Mouse (Mus musculus) hematopoietic multipotent progenitor cell, adult 10-12 weeks (in vitro differentiated cells): ENCODE measurements around the gene Slx4. TPM values are rescaled to one million over a fixed set of nuclear protein-coding genes. Genes with fewer than 3 reads are reported as not detected.

Experiments
- polyA plus RNA-seq: library from polyadenylated mRNA; stranded (reverse); fragments of >175 nt; gene quantifications from 2 replicates; pipeline ENCODE4 v1.2.3, GENCODE M21; 2012; ENCODE audit warnings: low replicate concordance

The Slx4 gene
- polyA plus RNA-seq, result 13.6 and 28.3 TPM in 2 replicates

DNA sequence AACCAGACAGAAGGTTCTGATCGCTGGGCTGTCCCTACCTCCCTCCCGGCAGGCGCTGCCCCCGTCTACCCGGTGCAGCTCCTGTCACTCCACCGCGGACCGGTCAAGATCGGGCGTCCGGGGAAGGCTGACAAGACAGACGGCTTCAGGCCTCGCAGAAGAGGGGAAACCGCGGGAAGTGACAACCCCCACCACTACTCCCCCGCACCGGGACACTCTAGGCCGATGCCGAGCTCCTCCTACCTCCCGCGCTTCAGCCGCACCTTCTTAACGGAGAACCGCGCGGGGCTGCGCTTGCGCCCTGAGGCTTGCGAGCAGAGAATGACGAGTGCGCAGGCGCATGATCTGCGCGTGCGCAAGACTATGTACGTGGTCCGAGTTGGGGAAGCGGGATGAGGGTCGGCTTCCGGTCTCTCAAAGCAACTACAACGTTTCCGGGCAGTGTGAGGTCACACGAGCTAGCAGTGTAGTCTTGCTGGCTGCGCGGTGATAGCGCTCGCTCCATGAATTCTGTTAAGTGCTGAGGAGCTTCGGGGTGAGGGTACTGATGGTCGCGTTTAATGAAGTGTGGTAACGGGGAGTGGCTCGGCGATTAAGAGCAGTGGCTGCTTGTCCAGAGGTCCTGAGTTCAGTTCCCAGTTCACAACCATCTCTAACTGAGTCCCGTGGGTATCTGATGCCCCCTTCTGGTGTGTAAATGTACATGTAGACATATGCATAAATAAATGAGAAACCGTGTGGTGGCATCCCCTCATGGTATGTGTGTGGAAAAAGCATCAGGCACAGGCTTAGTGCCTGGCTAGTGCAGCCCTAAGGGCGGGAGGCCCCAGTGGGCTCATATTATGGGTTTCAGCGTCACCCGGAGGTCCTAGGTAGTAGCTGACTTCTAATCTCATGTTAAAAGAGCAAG lies at the start of gene Slx4:
Gene Slx4, minus strand, starts transcription at position 282 of the 910 bp plus-strand sequence.

DNA sequence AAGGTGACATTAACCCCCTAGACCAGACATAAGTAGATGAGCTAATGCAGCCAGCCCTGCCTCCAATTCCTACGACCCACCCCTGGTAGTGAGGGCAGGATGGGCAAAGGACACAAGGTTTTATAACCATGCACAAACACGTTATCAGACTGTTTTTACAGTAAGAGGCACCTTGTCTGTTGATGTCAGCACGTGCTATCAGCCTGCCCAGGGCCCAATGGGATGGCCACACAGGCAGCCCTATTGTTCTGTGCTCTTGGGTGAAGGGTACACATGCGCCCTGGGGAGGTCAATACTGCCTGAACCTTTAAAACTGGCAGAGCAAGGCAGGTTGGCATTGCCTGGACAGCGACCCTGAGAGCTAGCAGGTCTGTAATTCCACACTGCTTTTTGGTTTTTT lies 33.2 kb upstream of the Slx4 start, which contains the start of gene Dnase1:
Gene Dnase1, plus strand, starts transcription at position 136 of the 400 bp plus-strand sequence.

DNA sequence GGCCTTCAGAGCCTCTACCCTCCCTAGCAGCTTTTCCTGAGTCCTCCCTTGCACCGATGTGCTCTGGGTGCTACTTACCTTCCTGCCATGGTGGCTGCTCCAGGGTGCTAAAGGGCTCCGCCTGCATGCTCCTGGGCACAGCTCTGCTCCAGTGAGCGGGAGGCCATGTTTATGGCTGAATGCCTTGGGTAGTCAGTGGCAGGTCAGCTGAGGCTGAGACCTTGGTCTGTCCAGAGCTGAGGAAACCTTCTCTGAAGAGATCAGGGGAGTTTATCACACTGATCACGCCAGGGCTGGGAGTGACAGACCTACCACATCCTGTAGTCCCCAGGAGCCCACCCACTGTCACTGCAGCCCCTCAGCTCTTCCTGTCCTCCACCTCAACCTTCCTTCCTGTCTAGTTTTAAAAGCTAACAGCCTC lies 27.3 kb downstream of the Slx4 start, which contains the start of gene Nlrc3:
Gene Nlrc3, minus strand, starts transcription at position 382 of the 421 bp plus-strand sequence.

Other genes starting within 250 kb of the Slx4 start
- 0.15 TPM in 1 of 2 replicates, not detected in the other for gene Olfr15, start 172.9 kb downstream of the Slx4 start, polyA plus RNA-seq
- 0.21 and 0.22 TPM in 2 replicates for gene Zfp174, start 156.5 kb downstream of the Slx4 start, polyA plus RNA-seq
- gene Naa60, start 131.4 kb downstream of the Slx4 start, polyA plus RNA-seq, result 53.2 and 61.9 TPM in 2 replicates
- gene Zfp597, start 119.2 kb downstream of the Slx4 start, polyA plus RNA-seq, result 6.7 and 8.3 TPM in 2 replicates
- gene Gm20695, start 119.1 kb downstream of the Slx4 start, polyA plus RNA-seq, result not detected in 2 replicates
- 16.6 and 29.0 TPM in 2 replicates for gene 1700037C18Rik, start 95.1 kb downstream of the Slx4 start, polyA plus RNA-seq
- gene Cluap1, start 95.0 kb downstream of the Slx4 start, polyA plus RNA-seq, result 18.8 and 31.8 TPM in 2 replicates
- gene Nlrc3, start 27.1 kb downstream of the Slx4 start, polyA plus RNA-seq, result 4.5 and 5.5 TPM in 2 replicates
- gene Dnase1, start 33.2 kb upstream of the Slx4 start, polyA plus RNA-seq, result not detected in 2 replicates
- gene Trap1, start 74.1 kb upstream of the Slx4 start, polyA plus RNA-seq, result 125 and 198 TPM in 2 replicates
- 28.8 and 51.1 TPM in 2 replicates for gene Crebbp, start 210.2 kb upstream of the Slx4 start, polyA plus RNA-seq